Mouse (Mus musculus): ENCODE data around the gene Gm10340.
"Not testable (repeated sequence)": the region's sequence is repeated elsewhere in the genome, so short reads cannot be mapped to it uniquely, and the experiment has no call there.

The Gm10340 gene

GRCm38 (mm10) chr14:3133697-3134096, at the start of gene Gm10340:
Gene Gm10340, plus strand, starts transcription at chr14:3133997.
- H3K4me3 ChIP-seq (replicated peaks; ENCODE audit: low read length); H3K27me3 ChIP-seq (ENCODE audit: insufficient read depth, low read length); H3K36me3 ChIP-seq (ENCODE audit: insufficient read depth, low read length); H3K4me1 ChIP-seq (replicated peaks; ENCODE audit: low read depth, low read length); H3K9me3 ChIP-seq (ENCODE audit: low read length): not testable (repeated sequence)

DNA sequence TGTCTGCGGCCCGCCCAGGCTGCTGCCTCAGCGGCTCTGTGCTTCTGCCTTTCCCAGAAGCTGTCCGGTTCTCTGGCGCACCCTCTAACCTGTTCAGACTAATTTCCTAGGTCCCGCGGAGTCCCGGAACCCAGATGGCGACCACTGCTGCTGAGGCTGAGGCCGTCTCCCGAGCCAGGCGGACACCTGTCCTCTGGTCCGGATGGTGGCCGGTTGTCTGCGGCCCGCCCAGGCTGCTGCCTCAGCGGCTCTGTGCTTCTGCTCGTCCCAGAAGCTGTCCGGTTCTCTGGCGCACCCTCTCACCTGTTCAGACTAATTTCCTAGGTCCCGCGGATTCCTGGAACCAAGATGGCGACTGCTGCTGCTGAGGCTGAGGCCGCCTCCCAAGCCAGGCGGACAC, 17.7 kb upstream of the Gm10340 start:
- not testable (repeated sequence) for H3K36me3 ChIP-seq (ENCODE audit: insufficient read depth, low read length); H3K4me1 ChIP-seq (replicated peaks; ENCODE audit: low read depth, low read length); H3K4me3 ChIP-seq (replicated peaks; ENCODE audit: low read length); H3K9me3 ChIP-seq (ENCODE audit: low read length); H3K27me3 ChIP-seq (ENCODE audit: insufficient read depth, low read length)

DNA sequence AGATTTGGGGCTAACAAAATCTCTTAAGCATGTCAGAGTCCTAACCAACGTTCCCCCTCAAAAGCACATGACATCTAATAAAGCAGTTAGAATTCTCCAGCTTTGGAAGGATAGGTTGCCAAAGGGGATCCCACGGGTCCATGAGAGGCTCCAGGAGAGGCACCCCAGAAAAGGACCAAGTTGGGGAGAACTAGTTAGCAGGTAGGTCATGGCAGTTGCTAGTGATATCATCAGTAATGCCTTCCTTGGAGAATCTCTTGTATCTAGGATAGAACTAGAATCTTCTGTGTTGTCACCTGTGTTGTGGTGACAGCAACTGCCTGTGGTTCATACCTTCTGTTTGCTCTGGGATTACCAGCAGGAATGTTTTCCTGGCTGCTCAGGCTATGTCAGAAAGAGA, 54.2 kb downstream of the Gm10340 start, which contains the start of gene Gm5795:
Gene Gm5795, plus strand, starts transcription at position 301 of the 400 bp plus-strand sequence.
- not testable (repeated sequence) for H3K36me3 ChIP-seq (ENCODE audit: insufficient read depth, low read length); H3K4me1 ChIP-seq (replicated peaks; ENCODE audit: low read depth, low read length); H3K4me3 ChIP-seq (replicated peaks; ENCODE audit: low read length); H3K27me3 ChIP-seq (ENCODE audit: insufficient read depth, low read length); H3K9me3 ChIP-seq (ENCODE audit: low read length)

Measured in E14TG2a.4 (cell line).